Mouse (Mus musculus) lung, postnatal 0 days (tissue): ENCODE results near the gene Sf3b1. TPM values are rescaled to one million over a fixed set of nuclear protein-coding genes. Genes with fewer than 3 reads are reported as not detected.
A peak's percentile ranks its signal among the peaks of the same experiment; 100 is the strongest.
"Not testable (repeated sequence)": the region's sequence is repeated elsewhere in the genome, so short reads cannot be mapped to it uniquely, and the experiment has no call there.

Experiments used
- ATAC-seq: fragments of 200-750 bp; cut with Nextera tagmentation; 2 replicates; pipeline ENCODE4 v1.8.0; 2017; ENCODE audit warnings: moderate library complexity
- DNase-seq: peaks from one replicate; pipeline ENCODE4 v3.0.0-alpha.2; 2016; ENCODE audit warnings: low spot score
- H3K27ac ChIP-seq: fragments of 300-500 bp; sonication (generic); 2 replicates; pipeline ENCODE4 v1.5.1; 2014; ENCODE audit warnings: antibody characterized with exemption, mild to moderate bottlenecking, low read length, mixed read lengths
- H3K27me3 ChIP-seq: fragments of 300-500 bp; sonication (generic); replicated peaks from 2 replicates; pipeline ENCODE4 v1.6.1; 2014; ENCODE audit warnings: low read length, mixed read lengths; ENCODE audit not compliant: insufficient read depth
- H3K36me3 ChIP-seq: fragments of 300-500 bp; sonication (generic); 2 replicates; pipeline ENCODE4 v1.6.1; 2014; ENCODE audit warnings: low read length, mixed read lengths; ENCODE audit not compliant: insufficient read depth
- H3K4me1 ChIP-seq: fragments of 300-500 bp; sonication (generic); 2 replicates; pipeline ENCODE4 v1.6.1; 2014; ENCODE audit warnings: antibody characterized with exemption, low read depth, low read length, mixed read lengths; ENCODE audit not compliant: insufficient read depth
- H3K4me2 ChIP-seq: fragments of 300-500 bp; sonication (generic); replicated peaks from 2 replicates; pipeline ENCODE4 v1.6.1; 2014; ENCODE audit warnings: low read depth, mild to moderate bottlenecking, low read length, moderate library complexity, mixed read lengths
- H3K4me3 ChIP-seq: fragments of 300-500 bp; sonication (generic); 2 replicates; pipeline ENCODE4 v1.5.1; 2014; ENCODE audit warnings: low read depth, low read length
- H3K9ac ChIP-seq: fragments of 300-500 bp; sonication (generic); replicated peaks from 2 replicates; pipeline ENCODE4 v1.6.1; 2014; ENCODE audit warnings: low read depth, mild to moderate bottlenecking
- H3K9me3 ChIP-seq: fragments of 300-500 bp; sonication (generic); 2 replicates; pipeline ENCODE4 v1.6.1; 2016; ENCODE audit warnings: low read length, mixed read lengths
- CTCF ChIP-seq: IDR thresholded peaks from 2 replicates; pipeline ENCODE4 v1.5.1; 2016; ENCODE audit warnings: antibody characterized with exemption, mild to moderate bottlenecking
- EP300 ChIP-seq: IDR thresholded peaks from 2 replicates; pipeline ENCODE4 v1.6.1; 2016; ENCODE audit warnings: antibody characterized with exemption, mild to moderate bottlenecking, control low read depth
- WGBS: fragments of 180-500 bp; shearing (Covaris S2); extraction: QIAGEN DNeasy Blood & Tissue Kit; methylation state at CpG from one replicate; pipeline ENCODE4 v1.1.7; 2014; 5-methylcytosine and 5-hydroxymethylcytosine counted together
- polyA plus RNA-seq: library from polyadenylated mRNA; unstranded; fragments of >200 nt; fragmentation: Nextera tagmentation; extraction: Ambion mirVana; gene quantifications from 2 replicates; pipeline ENCODE4 v1.2.1, GENCODE M21; 2015

Sf3b1 gene
- polyA plus RNA-seq, 1 experiment from 2014 or later: 212 TPM

GRCm38 (mm10) chr1:55025656-55026430, 1.4 kb downstream of the Sf3b1 start:
- Histone ChIP-seq H3K4me3 (peak overlapping the region; percentile 94), H3K4me1 (peaks cover 9% of the 10 kb centered on the region; the same call in 1 of the 2 replicates), H3K9ac (peak overlapping the region; percentile 99), H3K27ac (peak overlapping the region; percentile 96), H3K4me2 (peak overlapping the region; percentile 56), H3K27me3 (no peaks in the 10 kb centered on the region), H3K9me3 (no peaks in the 10 kb centered on the region), H3K36me3 (no peaks in the 10 kb centered on the region)
- ATAC-seq (no peak; the same call in 1 of the 2 replicates), DNase-seq (peak; percentile 70)
- TF ChIP-seq EP300 (no peak), CTCF (peak; percentile 19; the same call in 1 of the 2 replicates)
- 7% methylated on average over 10 of the region's 10 CpGs for WGBS

DNA sequence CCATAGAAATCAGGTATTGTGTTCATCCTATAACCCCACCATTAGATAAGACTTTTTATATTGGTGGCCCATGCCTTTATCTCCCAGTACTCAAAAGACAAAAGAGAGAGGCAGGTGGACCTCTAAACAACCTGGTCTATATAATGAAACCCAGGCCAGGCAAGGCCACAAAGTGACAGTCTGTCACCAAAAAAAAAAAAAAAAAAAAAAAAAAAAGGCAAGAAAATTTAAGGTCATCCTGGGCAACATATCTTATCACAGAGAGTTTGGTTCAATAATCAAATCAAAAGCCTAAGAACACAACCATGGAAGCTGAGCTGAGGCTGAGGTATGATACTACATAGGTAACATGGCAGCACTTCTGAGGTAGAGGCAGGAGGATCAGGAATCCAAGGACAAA, 5.4 kb downstream of the Sf3b1 start:
- Histone ChIP-seq H3K27ac (no peak overlapping the region), H3K4me3 (no peak overlapping the region), H3K27me3 (no peaks in the 10 kb centered on the region), H3K9me3 (no peaks in the 10 kb centered on the region), H3K9ac (no peak overlapping the region), H3K4me1 (peaks cover 9% of the 10 kb centered on the region; the same call in 1 of the 2 replicates), H3K4me2 (no peak overlapping the region), H3K36me3 (no peaks in the 10 kb centered on the region)
- no peak for DNase-seq
- ATAC-seq: no peak
- no peak for TF ChIP-seq EP300
- no peak for TF ChIP-seq CTCF

DNA sequence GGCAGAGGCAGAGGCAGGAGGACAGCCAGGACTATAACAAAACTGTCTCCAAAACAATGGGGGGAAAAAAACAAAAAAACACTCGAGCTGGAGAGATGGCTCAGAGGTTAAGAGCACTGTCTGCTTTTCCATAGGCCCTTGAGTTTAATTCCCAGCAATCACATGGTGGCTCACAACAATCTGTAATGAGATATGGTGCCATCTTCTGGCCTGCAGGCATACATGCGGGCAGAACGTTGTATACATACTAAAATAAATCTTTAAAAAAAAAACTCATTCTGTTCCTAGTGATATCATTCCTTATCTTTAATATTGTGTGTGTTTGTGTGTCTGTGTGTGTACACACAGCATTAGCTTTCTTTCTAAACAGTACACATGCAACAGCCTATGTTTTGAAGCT, 14.8 kb downstream of the Sf3b1 start:
- Histone ChIP-seq H3K4me2 (no peak overlapping the region), H3K27ac (no peak overlapping the region), H3K36me3 (peaks cover 45% of the 10 kb centered on the region; the same call in 1 of the 2 replicates), H3K4me1 (no peaks in the 10 kb centered on the region), H3K4me3 (no peak overlapping the region), H3K9me3 (no peaks in the 10 kb centered on the region), H3K9ac (no peak overlapping the region), H3K27me3 (no peaks in the 10 kb centered on the region)
- 47% methylated on average over 3 of the region's 3 CpGs for WGBS
- TF ChIP-seq CTCF (peak; percentile 44), EP300 (no peak)
- no peak for ATAC-seq
- DNase-seq: no peak

- not testable (repeated sequence) for ATAC-seq, H3K4me1 ChIP-seq, H3K27ac ChIP-seq, DNase-seq, H3K4me2 ChIP-seq, H3K9ac ChIP-seq, H3K27me3 ChIP-seq, H3K9me3 ChIP-seq, H3K4me3 ChIP-seq
- peak; percentile 41; the same call in 1 of the 2 replicates for TF ChIP-seq CTCF
- H3K36me3 ChIP-seq: peaks cover 54% of the 10 kb centered on the region; the same call in 1 of the 2 replicates
- WGBS: 82% methylated on average over 2 of the region's 2 CpGs
Measured at GRCm38 (mm10) chr1:55008313-55008712, 19.0 kb downstream of the Sf3b1 start.

- 84% methylated on average over 5 of the region's 5 CpGs for WGBS
- Histone ChIP-seq H3K9me3 (no peaks in the 10 kb centered on the region), H3K4me1 (no peaks in the 10 kb centered on the region), H3K4me3 (no peak overlapping the region), H3K9ac (no peak overlapping the region), H3K27me3 (no peaks in the 10 kb centered on the region), H3K36me3 (peaks cover 44% of the 10 kb centered on the region), H3K4me2 (no peak overlapping the region), H3K27ac (no peak overlapping the region)
- no peak for ATAC-seq
- TF ChIP-seq EP300: no peak
- no peak for TF ChIP-seq CTCF
- DNase-seq: no peak
Measured at GRCm38 (mm10) chr1:54993581-54993980, 33.7 kb downstream of the Sf3b1 start.

- WGBS: 95% methylated on average over 5 of the region's 5 CpGs
- peaks cover 33% of the 10 kb centered on the region; the same call in 1 of the 2 replicates for H3K36me3 ChIP-seq
Measured at GRCm38 (mm10) chr1:54986248-54986647, 41.0 kb downstream of the Sf3b1 start.

More at GRCm38 (mm10) chr1:54986248-54986647, 41.0 kb downstream of the Sf3b1 start:
- Histone ChIP-seq H3K27ac (no peak overlapping the region), H3K4me3 (no peak overlapping the region), H3K27me3 (no peaks in the 10 kb centered on the region), H3K4me1 (0 out of 2 replicates have a peak, but pooled peaks cover 4% of the 10 kb centered on the region), H3K9ac (no peak overlapping the region), H3K9me3 (no peaks in the 10 kb centered on the region), H3K4me2 (no peak overlapping the region)
- TF ChIP-seq EP300: no peak
- no peak for TF ChIP-seq CTCF
- DNase-seq (no peak), ATAC-seq (no peak)
